Mouse (Mus musculus): ENCODE data around the gene Alg9. TPM values are rescaled to one million over a fixed set of nuclear protein-coding genes. Genes with fewer than 3 reads are reported as not detected.

Gene Alg9
- polyA plus RNA-seq, 1 experiment from 2014 or later = 57.9 TPM

DNA sequence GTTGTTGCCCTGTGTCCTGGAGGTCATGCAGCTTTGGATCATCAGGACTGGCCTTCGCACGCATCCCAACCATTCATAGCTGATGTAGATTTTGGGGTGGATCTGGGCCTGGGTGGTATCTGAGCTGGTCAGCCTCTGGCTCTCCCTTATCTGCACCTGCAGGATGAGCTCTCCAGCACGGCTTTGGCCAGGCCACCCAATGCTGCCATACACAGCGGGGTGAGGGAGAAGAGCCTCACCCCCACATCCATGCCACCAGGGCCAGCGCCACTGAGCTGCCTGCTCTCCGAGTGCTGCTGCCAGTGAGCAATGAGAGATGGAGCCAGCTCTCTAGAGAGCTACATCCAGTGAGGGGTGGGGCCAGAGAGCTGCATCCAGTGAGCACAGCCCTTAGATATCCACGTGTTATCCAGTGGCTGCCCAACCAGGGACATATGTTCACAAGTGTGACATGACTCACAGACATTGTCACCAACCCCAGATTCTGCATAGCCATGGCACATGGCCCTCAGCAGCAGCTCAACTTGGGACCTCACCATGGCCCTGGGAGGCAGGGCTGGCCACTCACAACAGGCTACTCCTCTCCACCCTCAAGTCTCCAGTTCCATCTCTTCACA, 28.3 kb downstream of the Alg9 start:
- no peak overlapping the region for H3K27ac ChIP-seq (ENCODE audit: low read depth, low read length)
- H3K4me1 ChIP-seq (ENCODE audit: control insufficient read depth, insufficient read depth, low read depth, low read length) = no peaks in the 10 kb centered on the region
- H3K9ac ChIP-seq (ENCODE audit: low read depth, low read length) = no peak overlapping the region
- peaks cover 8% of the 10 kb centered on the region for H3K36me3 ChIP-seq (ENCODE audit: control insufficient read depth, insufficient read depth, low read length)
- no peaks in the 10 kb centered on the region for H3K27me3 ChIP-seq (replicated peaks; ENCODE audit: control insufficient read depth, insufficient read depth, low read length)
- H3K9me3 ChIP-seq (ENCODE audit: control insufficient read depth, low read length) = no peaks in the 10 kb centered on the region
- H3K4me2 ChIP-seq (ENCODE audit: low read length) = no peak overlapping the region
- 86% methylated on average over 7 of the region's 7 CpGs for WGBS
- no peak for ATAC-seq
- no peak overlapping the region for H3K4me3 ChIP-seq (ENCODE audit: low read length)

DNA sequence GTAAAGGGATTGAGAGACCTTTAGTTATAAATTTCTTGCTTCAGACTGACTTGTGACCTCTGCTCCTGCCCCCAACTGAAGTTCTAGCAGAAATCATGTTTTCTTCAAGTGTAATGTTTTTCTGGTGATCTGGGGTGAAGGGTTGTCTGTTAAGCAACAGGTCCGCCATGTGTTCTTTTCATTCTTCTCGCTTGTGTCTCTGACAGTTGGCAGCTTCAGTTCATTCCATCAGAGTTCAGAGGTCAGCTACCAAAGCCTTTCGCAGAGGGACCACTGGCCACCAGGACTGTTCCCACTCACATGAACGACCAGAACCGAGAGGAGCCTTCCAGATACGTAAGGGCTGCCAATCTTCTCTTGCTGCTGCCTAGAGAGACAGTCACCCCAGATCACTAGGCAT, 33.7 kb downstream of the Alg9 start:
- Histone ChIP-seq H3K4me1 (ENCODE audit: control insufficient read depth, insufficient read depth, low read depth, low read length) (no peaks in the 10 kb centered on the region), H3K9me3 (ENCODE audit: control insufficient read depth, low read length) (no peaks in the 10 kb centered on the region), H3K27me3 (replicated peaks; ENCODE audit: control insufficient read depth, insufficient read depth, low read length) (no peaks in the 10 kb centered on the region), H3K4me2 (ENCODE audit: low read length) (no peak overlapping the region), H3K36me3 (ENCODE audit: control insufficient read depth, insufficient read depth, low read length) (peaks cover 17% of the 10 kb centered on the region), H3K9ac (ENCODE audit: low read depth, low read length) (no peak overlapping the region), H3K4me3 (ENCODE audit: low read length) (no peak overlapping the region), H3K27ac (ENCODE audit: low read depth, low read length) (no peak overlapping the region)
- ATAC-seq = no peak
- 79% methylated on average over 6 of the region's 6 CpGs for WGBS

- Histone ChIP-seq H3K9me3 (ENCODE audit: control insufficient read depth, low read length) (no peaks in the 10 kb centered on the region), H3K4me1 (ENCODE audit: control insufficient read depth, insufficient read depth, low read depth, low read length) (no peaks in the 10 kb centered on the region), H3K4me3 (ENCODE audit: low read length) (no peak overlapping the region), H3K27ac (ENCODE audit: low read depth, low read length) (no peak overlapping the region), H3K4me2 (ENCODE audit: low read length) (no peak overlapping the region), H3K27me3 (replicated peaks; ENCODE audit: control insufficient read depth, insufficient read depth, low read length) (no peaks in the 10 kb centered on the region), H3K36me3 (ENCODE audit: control insufficient read depth, insufficient read depth, low read length) (peaks cover 16% of the 10 kb centered on the region), H3K9ac (ENCODE audit: low read depth, low read length) (no peak overlapping the region)
- ATAC-seq = no peak
- WGBS = 90% methylated on average over 13 of the region's 13 CpGs
Observed at GRCm38 (mm10) chr9:50809146-50809545, 34.3 kb downstream of the Alg9 start.

- Histone ChIP-seq H3K27ac (ENCODE audit: low read depth, low read length) (no peak overlapping the region), H3K9ac (ENCODE audit: low read depth, low read length) (no peak overlapping the region), H3K9me3 (ENCODE audit: control insufficient read depth, low read length) (no peaks in the 10 kb centered on the region), H3K4me1 (ENCODE audit: control insufficient read depth, insufficient read depth, low read depth, low read length) (no peaks in the 10 kb centered on the region), H3K36me3 (ENCODE audit: control insufficient read depth, insufficient read depth, low read length) (peaks cover 14% of the 10 kb centered on the region), H3K27me3 (replicated peaks; ENCODE audit: control insufficient read depth, insufficient read depth, low read length) (no peaks in the 10 kb centered on the region), H3K4me3 (ENCODE audit: low read length) (no peak overlapping the region), H3K4me2 (ENCODE audit: low read length) (no peak overlapping the region)
- ATAC-seq = no peak
- 97% methylated on average over 7 of the region's 7 CpGs for WGBS
Observed at GRCm38 (mm10) chr9:50811187-50811586, 36.4 kb downstream of the Alg9 start.

DNA sequence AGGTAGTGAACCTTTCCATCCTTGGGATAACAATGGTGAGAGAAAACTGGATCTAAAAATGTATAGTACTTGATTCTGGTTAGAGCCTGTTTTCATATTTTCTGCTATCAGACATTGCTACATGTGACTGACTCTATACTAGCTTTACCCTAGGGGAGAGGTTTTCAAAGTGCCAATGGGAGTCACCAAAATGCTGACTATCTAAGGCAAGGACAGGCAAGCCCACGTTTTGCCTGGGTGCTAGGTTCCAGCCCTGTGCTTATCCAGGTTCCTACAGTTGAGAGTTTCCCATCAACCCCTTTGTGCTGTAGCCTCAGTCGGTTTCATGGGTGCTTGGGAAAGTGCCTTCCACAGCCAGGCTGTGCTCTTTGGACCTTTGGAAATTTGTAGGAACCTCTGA, 36.9 kb downstream of the Alg9 start:
- H3K4me2 ChIP-seq (ENCODE audit: low read length) = no peak overlapping the region
- H3K4me3 ChIP-seq (ENCODE audit: low read length) = no peak overlapping the region
- no peaks in the 10 kb centered on the region for H3K9me3 ChIP-seq (ENCODE audit: control insufficient read depth, low read length)
- H3K36me3 ChIP-seq (ENCODE audit: control insufficient read depth, insufficient read depth, low read length) = peaks cover 18% of the 10 kb centered on the region
- no peaks in the 10 kb centered on the region for H3K4me1 ChIP-seq (ENCODE audit: control insufficient read depth, insufficient read depth, low read depth, low read length)
- H3K9ac ChIP-seq (ENCODE audit: low read depth, low read length) = no peak overlapping the region
- no peaks in the 10 kb centered on the region for H3K27me3 ChIP-seq (replicated peaks; ENCODE audit: control insufficient read depth, insufficient read depth, low read length)
- no peak overlapping the region for H3K27ac ChIP-seq (ENCODE audit: low read depth, low read length)
- 87% methylated on average over 2 of the region's 2 CpGs for WGBS
- no peak for ATAC-seq

- peaks cover 21% of the 10 kb centered on the region for H3K36me3 ChIP-seq (ENCODE audit: control insufficient read depth, insufficient read depth, low read length)
- H3K4me1 ChIP-seq (ENCODE audit: control insufficient read depth, insufficient read depth, low read depth, low read length) = no peaks in the 10 kb centered on the region
- no peak overlapping the region for H3K9ac ChIP-seq (ENCODE audit: low read depth, low read length)
- no peak overlapping the region for H3K4me2 ChIP-seq (ENCODE audit: low read length)
- no peaks in the 10 kb centered on the region for H3K27me3 ChIP-seq (replicated peaks; ENCODE audit: control insufficient read depth, insufficient read depth, low read length)
- H3K27ac ChIP-seq (ENCODE audit: low read depth, low read length) = no peak overlapping the region
- no peaks in the 10 kb centered on the region for H3K9me3 ChIP-seq (ENCODE audit: control insufficient read depth, low read length)
- ATAC-seq = no peak
- no peak overlapping the region for H3K4me3 ChIP-seq (ENCODE audit: low read length)
- 95% methylated on average over 5 of the region's 5 CpGs for WGBS
Observed at GRCm38 (mm10) chr9:50813796-50814195, 39.0 kb downstream of the Alg9 start.

- Histone ChIP-seq H3K36me3 (ENCODE audit: control insufficient read depth, insufficient read depth, low read length) (peaks cover 17% of the 10 kb centered on the region), H3K4me3 (ENCODE audit: low read length) (no peak overlapping the region), H3K27me3 (replicated peaks; ENCODE audit: control insufficient read depth, insufficient read depth, low read length) (no peaks in the 10 kb centered on the region), H3K4me2 (ENCODE audit: low read length) (no peak overlapping the region), H3K9ac (ENCODE audit: low read depth, low read length) (no peak overlapping the region), H3K4me1 (ENCODE audit: control insufficient read depth, insufficient read depth, low read depth, low read length) (no peaks in the 10 kb centered on the region), H3K27ac (ENCODE audit: low read depth, low read length) (no peak overlapping the region), H3K9me3 (ENCODE audit: control insufficient read depth, low read length) (no peaks in the 10 kb centered on the region)
- no peak for ATAC-seq
- 96% methylated on average over 4 of the region's 4 CpGs for WGBS
Observed at GRCm38 (mm10) chr9:50815666-50816065, 40.8 kb downstream of the Alg9 start.

DNA sequence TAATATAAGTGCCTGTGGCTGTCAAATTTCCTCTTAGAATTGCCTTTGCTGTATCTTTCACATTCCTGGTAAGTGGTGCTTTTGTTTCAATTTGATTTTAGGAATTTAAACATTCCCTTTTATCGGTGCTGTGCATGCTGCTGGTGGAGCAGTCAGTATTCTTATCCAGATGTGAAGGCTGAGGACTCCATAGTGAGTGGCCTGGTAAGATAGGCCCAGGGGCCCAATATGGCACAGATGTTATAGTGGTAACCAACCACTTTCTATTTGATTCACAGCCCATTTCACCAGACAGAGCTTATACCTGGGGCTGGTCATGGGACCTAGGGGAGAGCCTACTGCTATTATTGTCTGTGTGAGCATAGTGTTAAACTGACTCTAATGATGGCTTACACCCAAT, 41.7 kb downstream of the Alg9 start:
- WGBS = 91% methylated on average over 1 of the region's 1 CpGs
- Histone ChIP-seq H3K9me3 (ENCODE audit: control insufficient read depth, low read length) (no peaks in the 10 kb centered on the region), H3K27me3 (replicated peaks; ENCODE audit: control insufficient read depth, insufficient read depth, low read length) (no peaks in the 10 kb centered on the region), H3K36me3 (ENCODE audit: control insufficient read depth, insufficient read depth, low read length) (peaks cover 15% of the 10 kb centered on the region), H3K27ac (ENCODE audit: low read depth, low read length) (no peak overlapping the region), H3K4me1 (ENCODE audit: control insufficient read depth, insufficient read depth, low read depth, low read length) (no peaks in the 10 kb centered on the region), H3K4me2 (ENCODE audit: low read length) (no peak overlapping the region), H3K9ac (ENCODE audit: low read depth, low read length) (no peak overlapping the region), H3K4me3 (ENCODE audit: low read length) (no peak overlapping the region)
- no peak for ATAC-seq

- Histone ChIP-seq H3K4me2 (ENCODE audit: low read length) (no peak overlapping the region), H3K4me3 (ENCODE audit: low read length) (no peak overlapping the region), H3K9ac (ENCODE audit: low read depth, low read length) (no peak overlapping the region), H3K27ac (ENCODE audit: low read depth, low read length) (no peak overlapping the region), H3K36me3 (ENCODE audit: control insufficient read depth, insufficient read depth, low read length) (peaks cover 21% of the 10 kb centered on the region), H3K27me3 (replicated peaks; ENCODE audit: control insufficient read depth, insufficient read depth, low read length) (no peaks in the 10 kb centered on the region), H3K9me3 (ENCODE audit: control insufficient read depth, low read length) (no peaks in the 10 kb centered on the region), H3K4me1 (ENCODE audit: control insufficient read depth, insufficient read depth, low read depth, low read length) (no peaks in the 10 kb centered on the region)
- no peak for ATAC-seq
- WGBS = 94% methylated on average over 6 of the region's 6 CpGs
Observed at GRCm38 (mm10) chr9:50818050-50818449, 43.2 kb downstream of the Alg9 start.

DNA sequence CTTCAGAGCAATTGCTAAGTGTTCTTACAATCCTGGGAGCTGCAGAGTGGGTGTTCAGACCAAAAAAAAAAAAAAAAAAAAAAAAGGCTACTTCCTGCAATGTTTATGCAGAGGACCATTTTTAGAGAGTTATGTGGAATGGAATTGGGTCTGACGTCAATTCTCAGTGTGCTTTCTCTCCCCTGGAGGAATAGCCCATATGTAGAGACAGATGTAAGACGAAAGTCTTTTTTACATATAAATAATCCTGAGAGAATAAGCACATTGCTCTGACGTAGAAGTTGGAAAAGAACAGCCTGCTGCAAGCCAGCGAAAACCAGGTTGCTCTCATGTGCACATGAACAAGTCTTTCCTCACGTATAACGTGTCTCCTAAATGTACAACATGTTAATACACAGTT, 44.9 kb downstream of the Alg9 start:
- ATAC-seq = no peak
- Histone ChIP-seq H3K9me3 (ENCODE audit: control insufficient read depth, low read length) (no peaks in the 10 kb centered on the region), H3K27ac (ENCODE audit: low read depth, low read length) (no peak overlapping the region), H3K27me3 (replicated peaks; ENCODE audit: control insufficient read depth, insufficient read depth, low read length) (no peaks in the 10 kb centered on the region), H3K4me1 (ENCODE audit: control insufficient read depth, insufficient read depth, low read depth, low read length) (no peaks in the 10 kb centered on the region), H3K4me3 (ENCODE audit: low read length) (no peak overlapping the region), H3K36me3 (ENCODE audit: control insufficient read depth, insufficient read depth, low read length) (peaks cover 24% of the 10 kb centered on the region), H3K9ac (ENCODE audit: low read depth, low read length) (no peak overlapping the region), H3K4me2 (ENCODE audit: low read length) (no peak overlapping the region)
- WGBS = 86% methylated on average over 6 of the region's 6 CpGs
